In the genomic region with DNA sequence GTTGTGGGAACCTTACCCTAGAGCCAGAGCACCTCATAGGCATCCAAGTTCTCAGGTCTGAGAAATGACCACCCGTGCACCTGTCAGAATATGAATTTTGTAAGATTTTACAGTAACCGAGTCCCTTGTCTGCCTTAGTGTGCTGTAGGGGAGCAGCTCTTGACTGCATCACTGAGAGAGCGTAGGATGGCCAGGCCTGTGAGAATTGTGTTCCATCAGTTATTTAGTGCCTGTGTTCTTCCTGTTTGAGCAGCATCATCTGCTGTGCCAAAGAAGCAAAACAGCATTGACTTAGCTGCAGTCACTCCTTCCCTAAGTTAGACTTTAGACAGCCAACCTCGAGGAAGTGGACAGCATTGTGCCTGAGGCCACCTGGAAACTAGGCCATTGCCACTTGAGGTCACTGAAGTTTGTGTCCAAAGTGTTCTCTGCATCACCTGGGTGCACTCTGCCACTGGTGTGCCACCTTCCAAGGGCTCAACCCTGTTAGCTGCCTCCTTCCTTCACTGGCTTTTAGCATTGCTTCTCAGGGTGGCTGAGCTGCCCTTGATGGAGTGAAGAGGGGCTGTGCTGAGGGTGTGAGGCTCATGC, we compare ENCODE assay signal across 16 mouse cellular contexts. TPM values are rescaled to one million over a fixed set of nuclear protein-coding genes. Genes with fewer than 3 reads are reported as not detected.
DNase-seq lines count a peak whose midpoint lies in the region; ATAC-seq and TF ChIP-seq lines count a peak whose summit lies in the region.
"Had no signal": no experiment of that assay in that cellular context is flagged by ENCODE, and none has a peak within 500 bp of the region (broad histone marks: within the 10 kb centered on the region; RNA-seq: fewer than 3 reads in every experiment).

No protein-coding gene starts in this region.

- H3K27me3 ChIP-seq in kidney, adult 2 months (replicated peaks; ENCODE audit: control insufficient read depth, insufficient read depth, low read length) = no peaks in the 10 kb centered on the region
- H3K27me3 ChIP-seq in kidney, embryonic 16.5 days (ENCODE audit: insufficient read depth, low read length) = no peaks in the 10 kb centered on the region
- H3K27me3 ChIP-seq in G1E (ENCODE audit: insufficient read depth, low read length) = no peaks in the 10 kb centered on the region
- no peaks in the 10 kb centered on the region for H3K27me3 ChIP-seq in limb, embryonic 13.5 days
- H3K27me3 ChIP-seq: CH12.LX; heart, embryonic 13.5 days had no signal

- no peak overlapping the region for H3K4me3 ChIP-seq in kidney, adult 2 months (ENCODE audit: insufficient read depth, low read depth, low read length)
- no peak overlapping the region for H3K4me3 ChIP-seq in kidney, embryonic 16.5 days (ENCODE audit: low read length)
- peak overlapping the region; percentile 57; the same call in 1 of the 2 replicates for H3K4me3 ChIP-seq in G1E (ENCODE audit: low read depth, low read length)
- H3K4me3 ChIP-seq in limb, embryonic 13.5 days = no peak overlapping the region
- H3K4me3 ChIP-seq: heart, embryonic 13.5 days; left cerebral cortex, adult 2 months had no signal

- H3K36me3 ChIP-seq in kidney, adult 2 months (ENCODE audit: control insufficient read depth, insufficient read depth, low read length) = no peaks in the 10 kb centered on the region
- H3K36me3 ChIP-seq in kidney, embryonic 16.5 days (ENCODE audit: insufficient read depth, low read length) = peaks cover 8% of the 10 kb centered on the region; the same call in 1 of the 2 replicates
- H3K36me3 ChIP-seq in G1E (replicated peaks) = peaks cover 65% of the 10 kb centered on the region
- peaks cover 15% of the 10 kb centered on the region for H3K36me3 ChIP-seq in limb, embryonic 13.5 days

- H3K27ac ChIP-seq in kidney, adult 2 months (ENCODE audit: insufficient read depth, low read depth, low read length) = no peak overlapping the region
- no peak overlapping the region for H3K27ac ChIP-seq in kidney, embryonic 16.5 days (ENCODE audit: low read length)
- 0 out of 2 replicates have a peak overlapping the region, but pooled peaks have one; percentile 10 for H3K27ac ChIP-seq in limb, embryonic 13.5 days
- H3K27ac ChIP-seq: heart, embryonic 13.5 days; left cerebral cortex, adult 2 months had no signal

- H3K4me1 ChIP-seq in kidney, adult 2 months (ENCODE audit: control insufficient read depth, insufficient read depth, low read length) = peaks cover 10% of the 10 kb centered on the region
- H3K4me1 ChIP-seq in kidney, embryonic 16.5 days (ENCODE audit: insufficient read depth, low read length) = no peaks in the 10 kb centered on the region
- H3K4me1 ChIP-seq in G1E (ENCODE audit: insufficient read depth, low read depth, low read length) = peaks cover 55% of the 10 kb centered on the region
- peaks cover 13% of the 10 kb centered on the region for H3K4me1 ChIP-seq in limb, embryonic 13.5 days

- H3K9me3 ChIP-seq in kidney, embryonic 16.5 days (ENCODE audit: low read length) = peaks cover 2% of the 10 kb centered on the region; the same call in 1 of the 2 replicates
- H3K9me3 ChIP-seq in G1E (replicated peaks) = no peaks in the 10 kb centered on the region
- H3K9me3 ChIP-seq in limb, embryonic 13.5 days = no peaks in the 10 kb centered on the region

- ATAC-seq in kidney, embryonic 16.5 days (ENCODE audit: low FRiP score, low TSS enrichment) = no peak
- no peak for ATAC-seq in G1E (ENCODE audit: extremely low read depth, insufficient number of reproducible peaks, low FRiP score, poor library complexity, severe bottlenecking)
- no peak for ATAC-seq in limb, embryonic 13.5 days (ENCODE audit: low FRiP score, low read depth)
- ATAC-seq in activated CD4-positive, CD25-positive, alpha-beta regulatory T cell, adult 4 months = no peak
- ATAC-seq: forebrain, embryonic 14.5 days had no signal

- H3K9ac ChIP-seq in kidney, embryonic 16.5 days (replicated peaks; ENCODE audit: low read length) = no peak overlapping the region
- H3K9ac ChIP-seq in limb, embryonic 13.5 days = no peak overlapping the region
- H3K9ac ChIP-seq: heart, embryonic 13.5 days; lung, embryonic 14.5 days had no signal

- TF ChIP-seq CTCF in kidney, adult 2 months (conservative IDR thresholded peaks at IDR 0.05; ENCODE audit: insufficient read depth, insufficient read length, low read depth, low read length) = no peak
- no peak for TF ChIP-seq CTCF in G1E (IDR thresholded peaks at IDR 0.05; ENCODE audit: low read depth, low read length)

- peak; percentile 64 for DNase-seq in kidney, adult 2 months
- DNase-seq in G1E (ENCODE audit: low spot score) = no peak
- peak; percentile 21 for DNase-seq in brain, adult 2 months (ENCODE audit: low read depth, low spot score)
- no peak for DNase-seq in T-cell, adult 2 months (ENCODE audit: low spot score)
- DNase-seq in lung, postnatal 25 days (ENCODE audit: low spot score) = no peak
- DNase-seq: cerebellum, adult 9-11 months; gastrocnemius, postnatal 10 days; thymus, adult 18-20 months had no signal

- no peak for TF ChIP-seq POLR2A in kidney, adult 2 months (IDR thresholded peaks at IDR 0.05; ENCODE audit: low read depth, low read length)

- H3K4me2 ChIP-seq in kidney, embryonic 16.5 days (replicated peaks; ENCODE audit: low read depth, low read length) = no peak overlapping the region
- H3K4me2 ChIP-seq in limb, embryonic 13.5 days (replicated peaks) = no peak overlapping the region
- H3K4me2 ChIP-seq: heart, embryonic 13.5 days; lung, embryonic 14.5 days had no signal

- WGBS in kidney, adult 2 months = 73% methylated on average over 4 of the region's 4 CpGs
- 81% methylated on average over 4 of the region's 4 CpGs for WGBS in kidney, embryonic 16.5 days
- WGBS in limb, embryonic 13.5 days = 87% methylated on average over 4 of the region's 4 CpGs

RNA-seq across cellular contexts. Expression of gene Wipi2, which starts 22.1 kb away (rescaled TPM):
- 61.0 and 63.7 TPM in 2 replicates for polyA plus RNA-seq in kidney, adult 2 months (2012; rRNA removed)
- 51.6 TPM in 2 replicates for polyA plus RNA-seq in kidney, embryonic 16.5 days (2015; fragmentation: Nextera tagmentation; extraction: Ambion mirVana)
- total RNA-seq in G1E (2014; fragmentation: Nextera tagmentation) = 42.7 and 44.0 TPM in 2 replicates
- total RNA-seq in G1E (2017) = 42.8 and 43.3 TPM in 2 replicates
- polyA plus RNA-seq in G1E (2012) = 9.1 and 10.9 TPM in 2 replicates
- polyA plus RNA-seq in limb, embryonic 13.5 days (2015; fragmentation: Nextera tagmentation; extraction: Ambion mirVana) = 50.0 and 53.1 TPM in 2 replicates
- 10 to 100 TPM; 14.6 to 15.9 TPM for polyA plus RNA-seq in activated CD4-positive, CD25-positive, alpha-beta regulatory T cell, adult 4 months (2017; shearing (Covaris generic))

RNA-seq across cellular contexts. Expression of gene Mmd2, which starts 41.0 kb away (rescaled TPM):
- 1.5 and 1.8 TPM in 2 replicates for polyA plus RNA-seq in kidney, adult 2 months (2012; rRNA removed)
- 0.63 and 0.64 TPM in 2 replicates for polyA plus RNA-seq in kidney, embryonic 16.5 days (2015; fragmentation: Nextera tagmentation; extraction: Ambion mirVana)
- total RNA-seq in G1E (2014; fragmentation: Nextera tagmentation) (not detected in 2 replicates), G1E (2017) (0.12 and 0.16 TPM in 2 replicates)
- 0.02 TPM in 1 of 2 replicates, not detected in the other for polyA plus RNA-seq in G1E (2012)
- 2.1 and 2.2 TPM in 2 replicates for polyA plus RNA-seq in limb, embryonic 13.5 days (2015; fragmentation: Nextera tagmentation; extraction: Ambion mirVana)
- not detected for polyA plus RNA-seq in activated CD4-positive, CD25-positive, alpha-beta regulatory T cell, adult 4 months (2017; shearing (Covaris generic))
- total RNA-seq: CH12.LX had no signal

RNA-seq across cellular contexts. Expression of gene Slc29a4, which starts 42.8 kb away (rescaled TPM):
- polyA plus RNA-seq in kidney, adult 2 months (2012; rRNA removed) = 0.92 and 1.1 TPM in 2 replicates
- polyA plus RNA-seq in kidney, embryonic 16.5 days (2015; fragmentation: Nextera tagmentation; extraction: Ambion mirVana) = 5.1 and 6.2 TPM in 2 replicates
- not detected in 2 replicates for total RNA-seq in G1E (2014; fragmentation: Nextera tagmentation)
- total RNA-seq in G1E (2017) = 0.05 TPM in 1 of 2 replicates, not detected in the other
- polyA plus RNA-seq in G1E (2012) = not detected in 2 replicates
- polyA plus RNA-seq in limb, embryonic 13.5 days (2015; fragmentation: Nextera tagmentation; extraction: Ambion mirVana) = 9.0 and 10.6 TPM in 2 replicates
- polyA plus RNA-seq in activated CD4-positive, CD25-positive, alpha-beta regulatory T cell, adult 4 months (2017; shearing (Covaris generic)) = under 1 TPM; 0.50 to 0.86 TPM
- total RNA-seq: CH12.LX had no signal

Comparison
In these comparisons a context has a peak if more than half of its experiments do, and no peak if none do; other contexts are left out.
1. DNase-seq: peak in kidney, adult 2 months (single experiment) and brain, adult 2 months (single experiment); none in G1E (single experiment), T-cell, adult 2 months (single experiment) and lung, postnatal 25 days (single experiment).